Mouse (Mus musculus) fibroblast of lung, adult 2 months (primary cell): Measurements from ENCODE around the gene Kcnk1.

Source experiments
- DNase-seq: peaks from one replicate; pipeline ENCODE4 v3.0.0-alpha.2; 2011; ENCODE audit warnings: low read depth

Gene Kcnk1

GRCm38 (mm10) chr8:125995101-125995986 lies at the start of gene Kcnk1:
Gene Kcnk1 (plus strand): TSS chr8:125995170.
- DNase-seq: no peak

DNA sequence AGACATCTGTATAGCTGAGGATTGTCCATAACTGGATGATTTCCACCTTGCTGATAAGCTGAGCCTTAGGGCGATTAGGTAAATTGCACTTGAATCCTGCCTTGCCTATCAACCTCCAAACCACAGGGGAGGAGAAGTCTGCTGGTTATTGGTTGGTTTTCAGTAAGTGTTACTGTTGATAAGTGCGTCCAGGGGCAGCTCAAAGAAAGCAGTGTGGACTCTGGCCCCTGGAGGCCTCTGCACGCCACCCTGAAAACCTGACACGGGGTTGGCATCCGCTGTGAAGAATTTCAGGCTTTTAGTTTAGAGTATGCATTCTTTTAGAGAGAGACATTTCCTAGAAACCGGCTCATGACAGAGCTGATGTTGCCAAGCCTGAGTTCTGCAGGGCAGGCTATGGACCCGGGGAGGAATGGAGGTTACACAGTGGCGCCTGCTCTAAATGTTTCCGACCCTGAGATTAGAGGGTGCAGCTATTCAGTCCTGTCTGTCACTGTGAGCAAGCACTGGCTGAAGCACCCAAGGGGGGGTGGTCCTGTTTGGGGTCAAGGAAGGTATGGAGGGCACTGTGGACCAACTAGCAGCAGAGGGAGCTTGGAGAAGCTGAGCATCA lies 46.2 kb upstream of the Kcnk1 start:
- peak; percentile 20 for DNase-seq

GRCm38 (mm10) chr8:125950007-125950940 lies 44.7 kb upstream of the Kcnk1 start:
- DNase-seq: peak; percentile 77

DNA sequence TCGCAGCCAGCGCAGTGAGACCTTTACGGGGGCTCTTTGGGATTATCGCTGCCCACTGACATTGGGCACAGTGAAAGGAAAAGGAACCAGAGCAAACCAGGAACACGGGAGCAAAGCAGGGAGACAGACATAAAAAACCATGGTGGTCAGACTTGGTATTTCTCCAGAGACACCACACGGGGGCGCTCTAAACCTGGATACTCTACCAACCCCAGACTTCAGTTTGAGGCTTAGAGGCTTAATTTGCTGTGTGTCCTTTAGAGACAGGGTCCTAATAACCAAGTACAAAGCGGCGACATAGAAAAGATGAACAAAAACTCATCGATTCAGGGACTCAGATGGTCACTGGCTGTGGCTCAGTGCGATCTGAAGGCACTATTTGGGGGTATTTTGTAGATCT lies 39.3 kb upstream of the Kcnk1 start:
- DNase-seq: no peak

- DNase-seq: no peak
Measured at GRCm38 (mm10) chr8:125956796-125957195, 38.2 kb upstream of the Kcnk1 start.

- peak; percentile 29 for DNase-seq
Measured at GRCm38 (mm10) chr8:125957226-125957993, 37.6 kb upstream of the Kcnk1 start.

DNA sequence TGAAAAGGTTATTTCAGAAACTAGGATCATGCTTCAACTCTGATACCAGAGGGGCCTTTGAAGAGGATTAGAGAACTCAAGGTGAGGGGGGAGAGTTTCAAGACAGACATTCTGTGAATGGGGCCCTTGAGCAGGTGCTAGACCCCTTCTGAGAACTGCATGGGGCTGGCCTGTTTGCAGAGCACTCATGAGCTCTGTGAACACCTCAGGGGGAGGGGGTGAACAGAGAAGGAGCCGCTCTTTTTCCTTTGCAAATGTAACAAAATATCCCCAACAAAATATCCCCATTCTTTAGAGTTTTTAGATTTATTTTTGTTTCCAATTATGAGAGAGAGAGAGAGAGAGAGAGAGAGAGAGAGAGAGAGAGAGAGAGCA lies 37.0 kb upstream of the Kcnk1 start:
- no peak for DNase-seq

DNA sequence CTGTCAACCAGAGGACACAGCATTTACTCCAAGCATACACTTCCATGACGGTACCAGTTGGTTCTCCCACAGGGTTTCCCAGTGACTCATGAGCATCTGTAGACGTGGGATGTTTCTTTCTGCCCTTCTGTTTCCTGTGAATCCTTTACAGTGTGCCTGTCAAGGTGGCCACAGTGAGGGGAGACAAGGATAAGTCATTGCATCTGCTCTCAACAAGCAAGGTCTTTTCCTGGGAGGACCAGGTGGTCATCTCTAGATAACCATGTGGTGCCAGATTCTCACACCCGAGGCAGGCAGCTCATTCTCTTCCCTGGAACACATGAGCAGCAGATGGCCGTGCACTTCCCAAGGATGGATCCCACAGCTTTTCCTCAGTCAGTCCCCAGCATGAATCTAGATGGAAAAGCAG lies 35.6 kb upstream of the Kcnk1 start:
- peak; percentile 15 for DNase-seq

GRCm38 (mm10) chr8:125960037-125960436 lies 34.9 kb upstream of the Kcnk1 start:
- no peak for DNase-seq

DNA sequence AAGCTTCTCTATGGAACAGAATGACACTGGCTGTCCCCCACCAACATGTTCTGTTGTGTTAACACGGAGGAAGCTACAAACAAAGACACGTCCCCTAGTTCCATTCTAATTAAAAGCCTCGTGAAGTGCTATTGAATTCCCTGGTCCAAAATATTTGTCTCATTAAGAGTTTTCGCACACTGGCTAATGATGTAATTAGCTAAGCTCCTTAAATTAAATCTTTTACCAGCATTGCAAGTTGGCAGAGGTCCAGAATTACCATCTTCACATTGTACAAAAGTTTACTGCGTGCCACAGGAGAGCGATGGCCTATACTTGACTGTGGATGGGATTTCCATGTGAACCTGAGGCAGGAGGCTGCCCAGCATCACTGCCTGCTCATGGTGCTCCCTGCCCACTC lies 33.2 kb upstream of the Kcnk1 start:
- DNase-seq: no peak

GRCm38 (mm10) chr8:125963807-125964211 lies 31.2 kb upstream of the Kcnk1 start:
- no peak for DNase-seq

- no peak for DNase-seq
Measured at GRCm38 (mm10) chr8:125971336-125971735, 23.6 kb upstream of the Kcnk1 start.

DNA sequence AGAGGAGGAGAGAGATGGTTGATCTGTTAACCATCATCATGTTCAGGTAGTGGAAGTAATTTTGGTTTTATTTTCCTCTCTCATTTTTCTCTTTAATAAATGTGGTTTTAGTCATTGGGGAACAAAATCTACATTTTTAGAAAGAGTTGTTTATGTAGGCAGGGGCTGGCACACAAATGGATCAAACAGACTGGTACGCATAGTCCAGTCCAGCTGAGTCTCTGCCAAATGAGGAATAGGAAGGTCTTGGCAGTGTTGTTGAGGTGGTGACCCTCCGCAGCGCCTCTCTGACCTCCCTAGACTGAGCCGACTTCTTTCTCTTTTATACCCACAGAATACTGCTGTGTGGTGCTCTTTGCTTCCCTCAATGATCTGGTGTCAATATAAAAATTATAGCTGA lies 19.0 kb upstream of the Kcnk1 start:
- DNase-seq: no peak

DNA sequence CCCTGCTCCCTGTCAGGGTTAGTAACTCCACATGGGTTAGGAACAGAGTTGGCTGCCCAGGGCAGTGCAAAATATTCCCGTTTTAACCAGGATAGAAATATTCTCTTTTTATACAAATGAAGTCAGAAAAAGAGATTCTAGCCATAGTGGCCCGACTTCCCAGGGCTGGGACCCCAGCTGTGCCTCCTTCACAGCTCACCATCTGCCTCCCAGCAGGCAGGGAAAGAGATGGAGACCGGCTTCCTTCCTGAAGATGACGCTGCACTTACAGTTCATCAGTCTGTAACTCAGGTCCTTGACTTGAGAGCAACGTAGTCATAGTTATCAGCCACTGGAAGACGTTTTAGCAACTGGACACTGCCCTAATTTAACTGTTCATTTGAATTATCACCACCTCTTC lies 14.1 kb upstream of the Kcnk1 start:
- no peak for DNase-seq

- no peak for DNase-seq
Measured at GRCm38 (mm10) chr8:125983515-125983914, 11.5 kb upstream of the Kcnk1 start.

- no peak for DNase-seq
Measured at GRCm38 (mm10) chr8:125984140-125984539, 10.8 kb upstream of the Kcnk1 start.

- DNase-seq: no peak
Measured at GRCm38 (mm10) chr8:125985364-125985763, 9.6 kb upstream of the Kcnk1 start.

- DNase-seq: no peak
Measured at GRCm38 (mm10) chr8:125986999-125987589, 7.9 kb upstream of the Kcnk1 start.

GRCm38 (mm10) chr8:125987996-125988395 lies 7.0 kb upstream of the Kcnk1 start:
- DNase-seq: no peak

- DNase-seq: no peak
Measured at GRCm38 (mm10) chr8:125993636-125994035, 1.3 kb upstream of the Kcnk1 start.
